Mouse (Mus musculus): Measurements from ENCODE around the gene Treh.
A peak's percentile ranks its signal among the peaks of the same experiment; 100 is the strongest.

Treh gene

DNA sequence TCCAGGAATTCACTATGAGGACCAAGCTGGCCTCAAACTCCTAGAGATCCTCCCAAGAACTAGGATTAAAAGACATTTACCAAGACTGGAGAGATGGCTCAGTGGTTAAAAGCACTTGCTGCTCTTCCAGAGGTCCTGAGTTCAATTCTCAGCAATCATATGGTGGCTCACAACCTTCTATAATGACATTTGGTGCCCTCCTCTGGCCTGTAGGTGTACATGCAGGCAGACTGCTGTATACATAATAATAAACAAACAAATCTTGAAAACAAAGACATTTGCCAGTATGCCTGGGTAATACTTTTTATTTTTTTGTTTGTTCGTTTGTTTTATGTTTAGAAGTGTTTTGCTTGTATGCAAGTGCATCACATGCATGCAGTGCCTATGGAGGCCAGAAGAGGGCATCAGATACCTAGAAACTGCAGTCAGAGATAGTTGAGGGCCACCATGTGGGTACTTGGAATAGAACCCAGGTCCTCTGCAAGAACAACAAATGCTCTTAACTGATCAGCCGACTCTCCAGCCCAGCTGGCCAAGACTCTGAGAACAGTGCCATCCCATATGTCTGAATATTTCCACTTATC lies 5.3 kb downstream of the Treh start:
- no peak for DNase-seq (ENCODE audit: low read depth, low spot score)

DNA sequence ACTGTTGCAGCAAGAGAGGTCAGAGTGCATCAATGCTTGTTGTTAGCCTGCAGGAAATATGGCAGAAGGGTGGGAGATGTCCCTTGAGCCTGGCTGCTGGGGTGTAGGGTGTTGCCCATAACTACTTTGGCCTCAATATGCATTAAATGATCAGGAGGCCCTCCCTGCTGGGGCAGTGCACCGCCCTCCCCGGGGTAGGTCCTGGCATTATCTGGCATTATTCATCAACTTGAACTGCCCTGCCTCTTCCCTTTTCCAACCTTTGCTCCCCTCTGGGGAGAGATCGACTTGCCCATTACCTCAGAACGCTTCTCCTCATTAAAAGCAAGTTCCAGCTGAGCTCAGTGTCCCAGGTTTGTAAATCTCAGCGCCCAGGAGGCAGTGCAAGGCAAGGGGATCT lies 6.5 kb downstream of the Treh start:
- no peak for DNase-seq (ENCODE audit: low read depth, low spot score)

DNA sequence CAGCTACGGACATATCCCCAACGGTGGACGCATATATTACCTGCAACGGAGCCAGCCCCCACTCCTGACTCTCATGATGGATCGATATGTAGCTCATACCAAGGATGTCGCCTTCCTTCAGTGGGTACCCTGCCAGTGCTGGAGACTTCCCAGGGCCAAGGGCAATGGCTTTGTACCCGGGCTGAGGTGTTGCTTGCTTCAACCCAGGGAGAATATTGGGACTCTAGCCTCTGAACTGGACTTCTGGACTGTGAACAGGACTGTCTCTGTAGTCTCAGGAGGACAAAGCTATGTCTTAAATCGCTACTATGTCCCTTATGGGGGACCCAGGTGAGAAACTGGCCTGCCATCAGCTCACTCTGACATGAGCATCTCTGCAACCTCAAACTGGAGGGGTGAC lies 10.0 kb downstream of the Treh start:
- DNase-seq (ENCODE audit: low read depth, low spot score), result no peak

DNA sequence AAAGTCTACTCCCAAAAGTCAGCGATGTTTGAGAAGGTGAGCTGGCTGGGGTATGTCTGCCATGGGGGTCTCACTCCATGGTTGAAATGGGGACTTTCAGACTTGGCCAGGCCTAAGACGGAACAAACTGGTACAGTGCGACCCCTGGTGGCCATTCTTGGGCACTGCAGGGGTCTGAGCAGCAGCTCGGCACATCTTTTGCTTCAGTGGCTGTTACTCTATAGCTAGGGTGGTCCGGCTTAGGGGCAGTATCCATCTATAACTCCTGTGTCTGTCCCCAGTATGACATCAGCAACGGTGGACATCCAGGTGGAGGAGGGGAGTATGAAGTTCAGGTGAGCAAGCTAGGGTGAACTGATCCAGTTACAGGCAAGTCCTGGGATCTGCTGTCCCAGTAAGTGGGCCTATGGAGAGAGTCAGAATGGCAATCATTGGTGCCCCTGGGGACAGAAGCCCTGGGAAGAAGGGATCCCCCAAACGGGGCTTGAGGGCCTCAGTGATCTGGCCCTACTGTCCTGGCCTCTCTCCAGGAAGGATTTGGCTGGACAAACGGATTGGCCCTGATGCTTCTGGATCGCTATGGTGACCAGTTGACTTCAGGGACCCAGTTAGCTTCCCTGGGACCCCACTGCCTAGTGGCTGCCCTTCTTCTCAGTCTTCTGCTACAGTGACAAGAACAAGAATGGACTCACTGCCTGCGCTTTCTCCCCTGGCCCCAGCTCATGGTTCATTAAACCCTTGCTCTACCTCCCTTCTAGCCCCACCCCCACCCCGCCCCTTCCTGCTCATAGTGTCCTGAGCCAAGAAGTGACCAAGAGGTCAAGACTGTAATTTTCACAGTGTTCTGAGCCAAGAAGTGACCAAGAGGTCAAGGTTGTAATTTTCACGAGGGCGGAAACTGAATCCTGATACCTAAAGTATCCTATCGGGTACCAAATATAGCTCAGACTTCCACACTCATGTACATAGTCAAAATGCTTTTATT lies 12.6 kb downstream of the Treh start:
- DNase-seq (ENCODE audit: low read depth, low spot score), result peak; percentile 69

DNA sequence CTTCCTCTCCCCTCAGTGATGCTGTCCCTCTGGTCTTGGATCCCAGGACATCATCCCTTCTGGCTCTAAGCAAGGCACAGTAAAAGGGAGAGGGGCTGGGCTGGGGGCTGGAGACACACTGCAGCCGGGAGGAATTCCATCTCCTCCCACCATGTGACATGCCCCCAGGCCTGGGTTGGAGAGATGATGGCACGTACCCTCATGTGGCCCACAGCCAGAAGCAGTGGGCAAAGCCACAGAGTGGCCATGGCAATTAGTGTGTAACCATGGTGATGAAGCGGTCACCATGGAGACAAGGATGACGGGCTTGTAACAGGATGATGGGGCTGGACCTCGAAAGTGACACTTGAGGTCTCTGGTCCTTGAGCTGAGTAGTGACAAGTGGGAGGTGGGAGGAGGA lies 13.6 kb downstream of the Treh start:
- no peak for DNase-seq (ENCODE audit: low read depth, low spot score)

DNA sequence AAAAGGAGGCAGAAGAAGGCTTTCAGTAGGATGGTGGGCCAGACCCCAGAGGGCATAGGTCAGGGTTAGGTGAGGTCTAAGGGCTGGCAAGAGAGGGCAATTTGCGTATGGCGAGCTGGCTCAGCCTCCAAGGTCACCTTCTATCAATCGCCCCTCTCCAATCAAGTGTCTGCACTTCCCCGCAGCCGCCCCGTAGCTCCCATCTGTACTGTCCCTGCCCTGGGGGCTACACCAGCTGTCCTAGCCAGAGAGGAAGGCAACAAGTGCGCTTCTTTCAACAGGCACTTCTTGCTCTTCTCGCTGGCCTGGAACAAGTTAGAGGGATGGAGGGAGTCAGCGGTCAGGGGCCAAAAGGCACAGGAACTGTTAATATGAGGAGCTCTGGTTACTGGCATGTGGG lies 15.0 kb downstream of the Treh start:
- no peak for DNase-seq (ENCODE audit: low read depth, low spot score)

DNA sequence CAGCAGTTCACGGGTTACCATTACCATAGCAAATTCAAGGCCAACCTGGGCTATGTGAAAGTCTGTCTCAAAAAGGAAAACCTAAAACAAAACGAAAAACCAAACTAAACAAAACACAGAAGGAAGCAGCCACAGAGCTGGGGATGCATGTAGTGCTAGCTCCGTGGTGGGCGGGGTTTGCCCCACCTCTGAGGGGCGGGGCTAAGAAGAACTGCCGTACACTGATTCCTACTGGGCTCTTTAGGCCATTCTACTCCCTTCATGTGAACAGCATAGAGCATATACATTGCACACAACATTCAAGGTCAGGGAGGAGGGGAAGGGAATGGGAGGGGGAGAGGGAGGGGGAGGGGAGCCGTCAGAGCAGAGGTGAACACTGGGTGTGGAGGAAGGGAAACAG lies 17.6 kb downstream of the Treh start:
- DNase-seq (ENCODE audit: low read depth, low spot score), result peak; percentile 7

DNA sequence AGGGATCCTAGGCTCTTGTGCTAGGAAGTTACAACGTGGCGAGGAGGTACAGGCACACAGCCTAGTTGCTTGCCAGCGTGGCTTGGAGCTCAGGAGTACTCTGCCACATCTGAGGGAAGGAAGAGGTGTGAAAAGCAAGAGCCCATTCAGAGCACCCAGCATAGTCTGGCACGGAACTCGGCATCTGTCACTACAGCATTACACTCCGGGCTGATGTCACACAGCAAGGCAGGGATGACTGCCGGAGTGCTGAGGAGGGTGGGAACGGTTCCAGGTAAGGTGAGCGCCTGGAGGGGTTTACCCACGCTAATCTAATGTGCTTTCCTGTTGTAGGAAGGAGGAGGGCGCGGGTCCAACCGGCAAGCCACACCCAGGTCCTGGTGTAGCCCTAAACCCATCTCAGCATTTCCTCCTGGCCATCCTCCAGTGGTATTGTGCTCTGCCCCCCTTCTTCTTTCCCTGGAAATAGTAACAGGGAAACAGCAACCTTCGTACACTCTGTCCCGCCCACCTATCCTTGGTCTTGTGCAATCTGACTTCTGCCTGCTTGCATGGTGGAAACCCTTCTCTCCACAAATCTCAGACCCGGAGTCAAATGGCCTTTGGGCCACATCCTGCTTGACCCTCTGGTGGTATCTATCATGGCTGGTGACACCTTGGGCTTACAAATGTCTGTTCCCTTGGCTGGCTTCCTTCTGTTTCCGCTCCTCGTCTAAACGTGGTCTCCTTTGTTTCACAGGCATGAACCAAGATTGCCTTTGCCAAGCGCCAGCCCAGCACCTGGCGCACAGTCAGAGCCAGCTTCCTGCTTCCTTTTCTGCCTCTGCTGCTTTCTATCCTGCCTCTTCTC lies 18.9 kb downstream of the Treh start:
- no peak for DNase-seq (ENCODE audit: low read depth, low spot score)

DNA sequence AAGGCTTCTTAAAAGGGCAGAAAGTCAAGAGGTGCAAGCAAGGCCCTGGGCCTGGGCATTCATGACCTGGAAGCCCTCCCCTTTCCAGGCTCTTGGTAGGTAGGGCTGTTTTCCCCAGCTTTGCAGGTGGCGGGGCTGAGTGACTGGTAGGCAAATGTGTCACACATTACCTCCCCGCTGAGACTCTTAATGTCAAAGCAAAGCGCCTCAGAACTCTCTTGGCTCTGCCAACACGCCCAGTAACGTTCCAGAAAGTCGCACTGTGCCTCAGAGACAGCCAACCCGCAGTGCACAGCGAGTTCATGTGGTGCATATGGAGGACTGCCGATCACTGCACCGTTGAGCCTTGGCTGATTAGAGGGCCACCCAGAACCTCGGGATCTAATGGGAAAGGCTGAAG lies 20.0 kb downstream of the Treh start:
- no peak for DNase-seq (ENCODE audit: low read depth, low spot score)

DNA sequence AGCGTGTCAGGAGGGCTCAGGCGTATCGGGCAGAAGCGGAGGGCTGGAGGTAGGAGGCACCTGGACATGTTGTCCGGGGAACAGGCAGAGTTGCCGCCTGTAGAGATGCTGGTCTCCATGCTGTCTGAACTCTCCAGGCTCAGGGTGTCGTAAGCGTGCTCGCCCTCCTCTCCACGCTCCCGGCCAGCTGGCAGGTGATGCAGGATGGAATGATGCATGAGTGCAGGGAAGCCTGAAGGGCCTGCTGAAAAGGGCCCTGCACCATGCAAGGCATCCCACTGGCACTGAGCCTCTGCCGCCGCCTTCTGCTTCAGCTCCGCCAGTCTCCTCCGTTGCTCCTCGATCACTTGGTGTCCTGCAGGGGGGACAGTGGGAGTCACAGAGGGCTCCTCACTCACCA lies 24.8 kb downstream of the Treh start:
- DNase-seq (ENCODE audit: low read depth, low spot score), result no peak

DNA sequence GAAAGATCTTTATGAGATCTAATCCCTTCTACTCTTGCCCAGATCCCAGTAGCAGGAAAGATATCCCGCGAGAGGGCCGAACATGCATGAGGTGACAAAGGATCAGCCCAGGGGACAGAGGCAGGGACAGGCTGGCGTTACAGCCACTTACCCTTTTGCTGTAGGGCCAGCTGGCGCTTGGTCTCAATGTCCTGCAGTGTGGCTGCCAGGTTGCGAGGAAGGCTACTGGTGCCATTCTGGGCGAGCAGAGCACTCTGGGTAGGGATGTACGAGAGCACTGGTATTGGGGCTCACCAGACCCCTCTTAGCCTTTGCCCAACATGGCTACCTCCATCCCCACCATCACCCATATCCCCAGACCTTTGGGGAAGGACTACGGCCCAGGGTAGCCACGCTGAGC lies 26.2 kb downstream of the Treh start:
- no peak for DNase-seq (ENCODE audit: low read depth, low spot score)

DNA sequence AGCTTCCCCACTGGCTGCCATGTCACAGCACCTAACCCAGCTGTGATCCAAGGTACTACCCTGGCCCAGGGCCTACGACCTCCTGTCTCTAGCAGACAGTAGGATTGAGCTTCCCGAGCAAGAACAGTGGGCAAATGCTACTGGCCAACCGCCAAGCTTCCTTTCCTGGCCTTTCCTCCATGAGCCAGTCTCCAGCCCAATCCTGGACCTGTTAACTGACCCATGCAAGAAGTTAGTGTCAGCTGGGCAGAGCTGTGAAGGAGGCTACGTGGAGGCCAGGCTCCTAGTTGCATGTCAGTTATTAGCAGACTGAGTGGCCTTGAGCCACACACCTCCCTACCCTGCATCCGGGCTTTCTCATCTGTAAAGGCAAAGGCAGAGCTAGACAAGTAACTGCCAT lies 26.7 kb downstream of the Treh start:
- DNase-seq (ENCODE audit: low read depth, low spot score), result no peak

DNA sequence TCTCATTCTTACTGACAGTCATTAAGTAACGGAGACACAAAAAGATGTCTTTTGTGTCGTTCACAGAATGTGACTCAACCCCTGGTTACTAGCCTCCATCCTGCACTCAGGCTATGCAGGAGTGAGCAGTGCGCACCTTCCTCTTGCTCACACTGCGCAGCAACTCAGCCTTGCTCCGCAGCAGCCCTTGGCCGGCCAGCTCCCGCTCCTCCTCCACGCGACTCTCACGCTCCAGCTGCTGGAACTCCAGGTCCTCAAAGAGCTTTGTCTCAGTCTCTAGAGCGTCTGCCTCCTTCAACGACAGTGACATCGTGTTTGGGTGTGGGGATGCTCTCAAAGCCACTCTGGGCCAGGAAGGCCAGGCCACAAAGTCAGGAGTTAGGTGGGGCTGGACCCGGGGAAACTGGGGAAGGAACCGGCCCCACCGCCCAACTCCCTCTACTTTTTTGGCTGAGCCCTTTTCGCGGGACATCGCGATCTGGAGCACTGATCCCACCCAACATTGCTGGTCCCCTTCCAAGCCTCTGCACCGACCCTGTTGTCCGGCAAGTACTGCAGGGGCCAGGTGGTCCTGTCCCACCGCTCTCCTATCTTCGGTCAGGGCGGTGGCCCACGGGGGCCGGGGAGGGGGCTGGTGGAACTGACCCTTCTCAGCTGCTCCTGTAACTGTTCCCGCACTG lies 34.9 kb downstream of the Treh start:
- no peak for DNase-seq (ENCODE audit: low read depth, low spot score)

DNA sequence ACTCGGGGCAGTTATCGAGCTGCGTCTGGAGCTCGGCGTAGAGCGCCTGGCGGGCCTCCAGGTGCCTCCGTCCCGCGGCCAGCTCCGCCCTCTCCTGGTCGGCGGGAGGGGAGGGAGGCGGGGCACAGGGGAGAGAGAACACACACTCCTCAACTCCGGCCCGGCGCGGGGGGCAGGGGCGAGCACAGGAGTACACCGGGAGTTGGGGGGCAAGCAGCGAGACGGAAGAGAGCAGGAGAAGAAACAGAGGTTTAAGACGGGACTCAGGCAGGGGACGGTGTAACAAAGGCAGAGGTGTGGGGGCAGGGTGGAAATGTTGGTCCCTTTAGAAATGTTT lies 35.4 kb downstream of the Treh start:
- peak; percentile 61 for DNase-seq (ENCODE audit: low read depth, low spot score)

DNA sequence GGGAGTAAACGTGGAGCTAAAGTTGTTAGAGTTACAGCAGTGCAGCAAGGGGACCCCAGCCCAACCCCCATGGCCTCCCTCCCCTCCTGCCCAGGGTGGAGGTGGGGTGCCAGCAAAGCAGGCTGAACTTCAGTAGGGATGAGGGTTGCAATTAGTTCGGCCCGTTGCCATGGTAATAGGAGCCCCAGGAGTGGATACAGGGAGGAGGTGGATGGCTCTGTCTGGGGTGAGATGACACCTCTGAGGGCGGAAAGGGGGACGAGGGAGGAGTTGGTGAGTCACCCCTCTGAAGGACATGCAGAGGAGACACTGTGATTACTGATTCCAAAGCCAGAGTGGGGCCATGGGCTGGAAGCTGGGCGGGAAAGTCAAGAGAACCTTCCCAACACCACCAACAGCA lies 35.9 kb downstream of the Treh start:
- no peak for DNase-seq (ENCODE audit: low read depth, low spot score)

DNA sequence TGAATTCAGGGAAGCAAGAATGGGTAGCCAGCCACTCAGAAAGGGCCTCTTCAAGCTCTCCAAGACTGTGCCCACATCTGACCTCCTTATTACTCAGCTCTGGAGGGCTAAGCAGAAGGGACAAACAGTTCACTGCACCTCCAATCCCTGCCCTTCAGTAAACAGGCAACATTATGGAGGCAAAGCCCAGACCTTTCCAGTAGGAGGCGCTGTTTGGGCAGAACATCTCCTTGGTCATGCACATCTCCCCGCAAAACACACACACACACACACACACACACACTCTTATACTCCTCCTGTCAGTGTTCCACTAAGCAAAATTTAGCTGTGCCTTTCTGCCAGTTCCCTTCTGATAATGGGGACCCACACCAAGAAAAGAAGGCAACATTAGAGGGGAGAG lies 36.6 kb downstream of the Treh start:
- no peak for DNase-seq (ENCODE audit: low read depth, low spot score)

DNA sequence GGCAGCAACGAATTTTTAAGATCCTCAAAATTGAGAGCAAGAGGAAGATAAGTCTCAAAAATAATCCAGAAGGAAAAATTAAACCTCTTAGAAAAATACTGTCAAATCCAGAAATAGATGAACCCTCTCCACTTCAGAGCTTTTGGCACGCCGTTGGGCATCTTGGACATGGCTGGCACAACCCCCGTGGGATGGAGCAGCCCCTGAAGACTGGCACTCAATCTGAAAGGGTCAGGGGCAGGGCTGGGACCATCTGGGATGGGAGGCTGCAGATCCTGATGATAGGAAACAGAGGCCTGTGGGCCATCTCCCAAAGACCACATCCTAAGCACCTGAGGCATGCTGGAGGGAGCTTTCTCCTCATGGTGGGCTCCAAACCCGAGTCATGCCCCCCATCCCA lies 37.2 kb downstream of the Treh start:
- DNase-seq (ENCODE audit: low read depth, low spot score), result no peak

DNA sequence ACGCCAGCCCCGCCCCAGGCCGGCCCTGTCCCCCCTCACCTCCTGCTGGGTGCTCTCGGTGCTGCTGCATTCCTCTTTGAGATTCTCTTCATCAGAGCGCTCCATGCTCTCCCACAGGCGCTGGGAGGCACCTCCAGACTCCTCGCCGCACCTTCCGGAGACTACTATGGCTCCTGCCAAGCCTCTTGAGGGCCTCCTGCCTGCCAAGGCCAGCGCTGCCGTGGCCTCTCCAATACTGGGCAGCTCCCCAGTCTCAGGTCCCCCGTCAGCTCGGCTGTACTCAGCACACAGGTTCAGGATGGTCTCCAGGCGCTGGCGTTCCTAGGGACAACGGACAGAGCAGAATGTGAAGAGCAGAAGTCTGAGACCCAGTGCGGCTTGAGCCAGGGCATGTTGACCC lies 38.6 kb downstream of the Treh start:
- no peak for DNase-seq (ENCODE audit: low read depth, low spot score)

DNA sequence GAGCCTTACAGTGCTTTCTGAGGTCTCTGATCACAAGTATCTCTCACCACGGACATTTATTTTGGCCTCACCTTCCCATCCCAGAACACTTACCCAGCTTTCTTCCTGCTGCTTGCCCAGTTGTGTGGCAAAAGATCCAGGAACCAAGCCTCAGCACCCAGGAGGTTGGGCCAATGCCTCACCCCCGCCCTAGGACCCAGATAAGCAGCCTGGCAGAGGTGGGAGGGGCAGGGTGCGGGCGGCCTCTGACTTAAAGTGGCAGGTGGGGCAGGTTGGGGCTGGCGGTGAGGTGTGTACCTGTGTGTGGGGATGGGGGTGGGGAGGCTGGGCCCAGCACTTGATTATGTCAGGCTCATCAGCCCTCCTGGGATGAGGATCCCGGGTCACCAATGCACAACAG lies 40.0 kb downstream of the Treh start:
- no peak for DNase-seq (ENCODE audit: low read depth, low spot score)

DNA sequence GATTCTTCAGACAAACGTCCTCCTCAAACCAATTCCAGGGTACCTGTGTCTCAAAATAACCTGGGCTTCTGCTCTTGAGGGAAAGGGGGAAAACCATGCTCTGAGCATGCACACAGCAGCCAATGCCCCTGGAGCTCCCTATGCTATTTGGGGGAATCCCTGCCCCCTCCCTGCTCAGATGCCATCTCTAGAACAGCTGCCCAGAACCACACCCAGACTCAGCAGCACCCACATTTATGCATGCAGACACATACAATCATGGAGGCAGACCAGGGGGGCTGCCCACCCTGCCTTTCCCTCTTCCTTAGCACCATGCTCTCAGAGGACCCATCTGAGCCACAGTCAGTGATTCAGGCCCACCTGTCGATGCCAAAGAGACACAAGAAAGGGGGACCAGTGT lies 40.5 kb downstream of the Treh start:
- DNase-seq (ENCODE audit: low read depth, low spot score), result no peak

DNA sequence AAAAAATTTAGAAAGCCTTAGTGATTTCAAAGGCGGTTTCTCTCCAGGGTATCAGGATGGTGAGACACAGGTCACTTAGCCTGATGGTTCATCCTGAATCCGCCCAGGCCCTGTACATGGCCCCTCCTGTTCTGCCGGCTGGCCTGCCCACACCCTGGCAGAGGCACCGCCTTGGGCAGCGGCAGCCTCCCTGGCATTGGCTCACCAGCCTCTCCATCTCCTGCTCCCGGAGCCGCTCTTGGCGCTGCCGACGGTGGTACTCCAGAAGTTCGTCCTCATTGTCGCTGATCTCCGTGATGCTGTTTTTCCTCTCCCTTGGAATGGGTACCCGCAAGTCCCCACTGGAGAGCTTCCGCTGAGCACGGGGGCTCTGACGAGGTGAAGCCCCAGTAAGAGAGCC lies 42.1 kb downstream of the Treh start:
- no peak for DNase-seq (ENCODE audit: low read depth, low spot score)
